Mouse (Mus musculus): Measurements from ENCODE around the gene Ubd. TPM values are rescaled to one million over a fixed set of nuclear protein-coding genes. Genes with fewer than 3 reads are reported as not detected.

Ubd gene
- polyA plus RNA-seq, 1 experiment from 2014 or later: not detected

Other genes with a start within 250 kb of the Ubd start
- gene Ppp1r11, start 242.2 kb upstream of the Ubd start, polyA plus RNA-seq (2015; fragmentation: Nextera tagmentation; extraction: Ambion mirVana): 143 and 146 TPM in 2 replicates
- 58.9 and 66.9 TPM in 2 replicates for gene Znrd1, start 235.3 kb upstream of the Ubd start, polyA plus RNA-seq (2015; fragmentation: Nextera tagmentation; extraction: Ambion mirVana)
- gene Znrd1as, start 235.3 kb upstream of the Ubd start, polyA plus RNA-seq (2015; fragmentation: Nextera tagmentation; extraction: Ambion mirVana): 4.8 and 5.1 TPM in 2 replicates
- 0.25 TPM in 1 of 2 replicates, not detected in the other for gene 2410137M14Rik, start 212.7 kb upstream of the Ubd start, polyA plus RNA-seq (2015; fragmentation: Nextera tagmentation; extraction: Ambion mirVana)
- gene H2-M5, start 204.4 kb upstream of the Ubd start, polyA plus RNA-seq (2015; fragmentation: Nextera tagmentation; extraction: Ambion mirVana): 1.6 and 2.3 TPM in 2 replicates
- 351 and 383 TPM in 2 replicates for gene Zfp57, start 192.7 kb upstream of the Ubd start, polyA plus RNA-seq (2015; fragmentation: Nextera tagmentation; extraction: Ambion mirVana)
- 1.9 and 2.9 TPM in 2 replicates for gene Mog, start 170.5 kb upstream of the Ubd start, polyA plus RNA-seq (2015; fragmentation: Nextera tagmentation; extraction: Ambion mirVana)
- 46.0 and 58.6 TPM in 2 replicates for gene Gabbr1, start 147.9 kb upstream of the Ubd start, polyA plus RNA-seq (2015; fragmentation: Nextera tagmentation; extraction: Ambion mirVana)
- not detected in 2 replicates for gene Olfr90, start 105.4 kb upstream of the Ubd start, polyA plus RNA-seq (2015; fragmentation: Nextera tagmentation; extraction: Ambion mirVana)
- gene Olfr91, start 95.6 kb upstream of the Ubd start, polyA plus RNA-seq (2015; fragmentation: Nextera tagmentation; extraction: Ambion mirVana): not detected in 2 replicates
- gene Olfr92, start 73.8 kb upstream of the Ubd start, polyA plus RNA-seq (2015; fragmentation: Nextera tagmentation; extraction: Ambion mirVana): not detected in 2 replicates
- not detected in 2 replicates for gene Olfr93, start 32.4 kb upstream of the Ubd start, polyA plus RNA-seq (2015; fragmentation: Nextera tagmentation; extraction: Ambion mirVana)
- gene Olfr94, start 7.1 kb downstream of the Ubd start, polyA plus RNA-seq (2015; fragmentation: Nextera tagmentation; extraction: Ambion mirVana): not detected in 2 replicates
- gene Olfr95, start 19.2 kb downstream of the Ubd start, polyA plus RNA-seq (2015; fragmentation: Nextera tagmentation; extraction: Ambion mirVana): not detected in 2 replicates
- not detected in 2 replicates for gene Olfr96, start 26.3 kb downstream of the Ubd start, polyA plus RNA-seq (2015; fragmentation: Nextera tagmentation; extraction: Ambion mirVana)
- not detected in 2 replicates for gene Olfr97, start 43.4 kb downstream of the Ubd start, polyA plus RNA-seq (2015; fragmentation: Nextera tagmentation; extraction: Ambion mirVana)
- gene Olfr98, start 69.9 kb downstream of the Ubd start, polyA plus RNA-seq (2015; fragmentation: Nextera tagmentation; extraction: Ambion mirVana): not detected in 2 replicates
- gene H2-M3, start 76.3 kb downstream of the Ubd start, polyA plus RNA-seq (2015; fragmentation: Nextera tagmentation; extraction: Ambion mirVana): 0.67 and 0.81 TPM in 2 replicates
- not detected in 2 replicates for gene Olfr99, start 89.6 kb downstream of the Ubd start, polyA plus RNA-seq (2015; fragmentation: Nextera tagmentation; extraction: Ambion mirVana)
- gene Olfr101, start 110.4 kb downstream of the Ubd start, polyA plus RNA-seq (2015; fragmentation: Nextera tagmentation; extraction: Ambion mirVana): not detected in 2 replicates
- not detected in 2 replicates for gene Olfr102, start 123.2 kb downstream of the Ubd start, polyA plus RNA-seq (2015; fragmentation: Nextera tagmentation; extraction: Ambion mirVana)
- gene Olfr103, start 145.8 kb downstream of the Ubd start, polyA plus RNA-seq (2015; fragmentation: Nextera tagmentation; extraction: Ambion mirVana): not detected in 2 replicates
- not detected in 2 replicates for gene Olfr104-ps, start 165.7 kb downstream of the Ubd start, polyA plus RNA-seq (2015; fragmentation: Nextera tagmentation; extraction: Ambion mirVana)
- gene Olfr105-ps, start 185.1 kb downstream of the Ubd start, polyA plus RNA-seq (2015; fragmentation: Nextera tagmentation; extraction: Ambion mirVana): not detected in 2 replicates
- gene Olfr106-ps, start 196.5 kb downstream of the Ubd start, polyA plus RNA-seq (2015; fragmentation: Nextera tagmentation; extraction: Ambion mirVana): not detected in 2 replicates
- gene Olfr107, start 205.3 kb downstream of the Ubd start, polyA plus RNA-seq (2015; fragmentation: Nextera tagmentation; extraction: Ambion mirVana): not detected in 2 replicates